Mouse (Mus musculus) cortical plate, adult 2 months (tissue): Measurements from ENCODE around the gene Dcaf4.

ENCODE experiments used
- CTCF ChIP-seq: fragments of 200-500 bp; IDR thresholded peaks from 2 replicates; pipeline ENCODE4 v1.5.1; 2011; ENCODE audit warnings: mild to moderate bottlenecking, control low read depth, low read length; ENCODE audit not compliant: insufficient read depth; ENCODE audit errors: extremely low read depth
- POLR2A ChIP-seq: fragments of 200-500 bp; IDR thresholded peaks from 2 replicates; pipeline ENCODE4 v1.6.1; 2011; ENCODE audit warnings: mild to moderate bottlenecking, low read length, control low read depth; ENCODE audit not compliant: insufficient read depth; ENCODE audit errors: extremely low read depth

GRCm38 (mm10) chr12:83560189-83560588, 39.9 kb downstream of the Dcaf4 start:
- no peak for TF ChIP-seq CTCF
- TF ChIP-seq POLR2A = no peak
